Mouse (Mus musculus): ENCODE data around the gene Gm3376. TPM values are rescaled to one million over a fixed set of nuclear protein-coding genes. Genes with fewer than 3 reads are reported as not detected.
"Not testable (repeated sequence)": the region's sequence is repeated elsewhere in the genome, so short reads cannot be mapped to it uniquely, and the experiment has no call there.

Gm3376 gene
- total RNA-seq (2015) (not detected in 2 replicates), total RNA-seq (2017) (not detected in 2 replicates)

DNA sequence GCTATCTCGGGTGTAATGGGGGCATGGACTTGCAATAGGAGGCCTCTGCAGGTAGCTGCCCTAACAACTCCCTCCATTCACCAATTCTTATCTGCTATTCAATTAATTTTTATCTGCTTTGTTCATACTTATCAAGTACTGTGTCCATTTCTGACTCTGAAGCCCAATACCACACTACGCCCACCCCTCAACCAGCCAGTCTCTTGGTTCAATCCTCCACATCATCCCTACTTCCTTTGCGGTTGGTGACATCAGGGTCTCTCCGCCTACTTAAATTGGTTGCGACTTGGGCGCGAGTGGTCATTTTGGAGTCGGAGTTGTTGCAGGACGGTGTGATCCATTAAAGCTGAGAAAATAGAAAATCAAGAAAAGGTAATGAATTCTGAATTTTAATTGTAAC lies at the start of gene Gm3376:
TSS of gene Gm3376 (plus strand) at position 301 of the 400 bp plus-strand sequence.
- not testable (repeated sequence) for ATAC-seq (replicated peaks; ENCODE audit: poor library complexity)
